Mouse (Mus musculus) megakaryocyte, embryonic 14.5 days (primary cell): ENCODE results near the gene Shroom2.

Experiments
- FLI1 ChIP-seq: IDR thresholded peaks from 2 replicates; pipeline ENCODE4 v1.6.1; 2012; ENCODE audit warnings: low read length, inconsistent platforms, mixed read lengths
- GATA1 ChIP-seq: IDR thresholded peaks from 3 replicates; pipeline ENCODE4 v1.6.1; 2012; ENCODE audit warnings: mixed read lengths, low read length, inconsistent platforms, borderline replicate concordance

DNA sequence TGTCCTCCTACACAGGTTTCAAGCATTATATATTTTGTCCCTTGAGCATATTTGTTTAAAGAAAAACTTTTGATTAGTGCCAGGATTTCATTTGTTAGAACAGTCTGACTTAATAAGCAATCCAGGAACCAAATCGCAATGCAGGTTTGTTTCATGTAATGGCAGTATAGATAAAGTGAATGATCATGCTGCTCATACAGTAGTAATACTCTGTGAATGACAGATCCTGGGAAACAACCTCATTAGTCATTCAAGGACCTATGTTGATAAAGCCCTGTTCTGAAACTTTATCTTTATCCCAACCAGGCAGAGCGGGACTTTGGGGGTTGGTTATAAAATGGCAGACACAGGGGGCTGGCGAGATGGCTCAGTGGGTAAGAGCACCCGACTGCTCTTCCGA lies 13.0 kb downstream of the Shroom2 start:
- TF ChIP-seq GATA1 (no peak), FLI1 (no peak)
